Mouse (Mus musculus) liver, embryonic 16.5 days (tissue): Measurements from ENCODE around the gene Pbx1. TPM values are rescaled to one million over a fixed set of nuclear protein-coding genes. Genes with fewer than 3 reads are reported as not detected.

Source experiments
- ATAC-seq: fragments of 200-750 bp; cut with Nextera tagmentation; 2 replicates; pipeline ENCODE4 v1.8.0; 2017; ENCODE audit warnings: low read depth, mild to moderate bottlenecking, moderate number of reproducible peaks, moderate library complexity
- H3K27ac ChIP-seq: fragments of 300-500 bp; sonication (generic); 2 replicates; pipeline ENCODE4 v1.5.1; 2014; ENCODE audit warnings: mild to moderate bottlenecking, low read length
- H3K27me3 ChIP-seq: fragments of 300-500 bp; sonication (generic); 2 replicates; pipeline ENCODE4 v1.6.1; 2014; ENCODE audit warnings: low read depth, low read length, mixed read lengths; ENCODE audit not compliant: control insufficient read depth, insufficient read depth
- H3K36me3 ChIP-seq: fragments of 300-500 bp; sonication (generic); 2 replicates; pipeline ENCODE4 v1.6.1; 2014; ENCODE audit warnings: mild to moderate bottlenecking; ENCODE audit not compliant: control insufficient read depth, insufficient read depth
- H3K4me1 ChIP-seq: fragments of 300-500 bp; sonication (generic); 2 replicates; pipeline ENCODE4 v1.6.1; 2014; ENCODE audit warnings: low read depth, low read length, mixed read lengths; ENCODE audit not compliant: control insufficient read depth
- H3K4me2 ChIP-seq: fragments of 300-500 bp; sonication (generic); 2 replicates; pipeline ENCODE4 v1.6.1; 2014; ENCODE audit warnings: low read depth, low read length, mixed read lengths
- H3K4me3 ChIP-seq: fragments of 300-500 bp; sonication (generic); 2 replicates; pipeline ENCODE4 v1.5.1; 2014; ENCODE audit warnings: low read depth, mild to moderate bottlenecking, low read length
- H3K9ac ChIP-seq: fragments of 300-500 bp; sonication (generic); 2 replicates; pipeline ENCODE4 v1.6.1; 2014; ENCODE audit warnings: low read depth, low read length
- H3K9me3 ChIP-seq: fragments of 300-500 bp; sonication (generic); replicated peaks from 2 replicates; pipeline ENCODE4 v1.6.1; 2016; ENCODE audit warnings: low read length; ENCODE audit not compliant: control insufficient read depth
- WGBS: fragments of 180-500 bp; shearing (Covaris S2); extraction: QIAGEN DNeasy Blood & Tissue Kit; methylation state at CpG from one replicate; pipeline ENCODE4 v1.1.7; 2014; ENCODE audit not compliant: insufficient replicate concordance; 5-methylcytosine and 5-hydroxymethylcytosine counted together
- polyA plus RNA-seq: library from polyadenylated mRNA; unstranded; fragments of >200 nt; fragmentation: Nextera tagmentation; extraction: Ambion mirVana; gene quantifications from 2 replicates; pipeline ENCODE4 v1.2.1, GENCODE M21; 2015

Pbx1 gene
- polyA plus RNA-seq, 1 experiment from 2014 or later = 2.1 TPM

DNA sequence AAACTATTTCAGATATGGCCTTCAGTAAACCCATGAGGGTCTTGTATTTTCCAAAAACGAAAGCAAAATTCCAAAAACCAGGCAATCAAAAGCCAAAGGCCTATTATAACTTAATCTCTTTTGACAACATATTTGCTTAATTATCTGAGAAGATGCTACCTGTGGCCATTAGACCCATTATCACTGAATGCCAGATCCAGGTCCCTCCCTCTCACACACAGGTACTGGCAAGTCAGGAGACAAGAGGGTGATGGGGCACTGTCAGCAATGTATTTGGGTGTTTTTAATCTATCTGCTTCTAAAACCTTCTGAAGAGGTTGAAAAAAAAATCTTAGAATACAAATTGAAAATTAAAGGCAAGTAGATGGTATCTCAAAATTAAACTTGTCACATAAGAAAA, 138.4 kb downstream of the Pbx1 start:
- peak; percentile 58 for ATAC-seq
- Histone ChIP-seq H3K36me3 (no peaks in the 10 kb centered on the region), H3K9ac (no peak overlapping the region), H3K9me3 (no peaks in the 10 kb centered on the region), H3K4me2 (peak overlapping the region; percentile 10; the same call in 1 of the 2 replicates), H3K4me3 (no peak overlapping the region), H3K4me1 (peaks cover 39% of the 10 kb centered on the region), H3K27me3 (no peaks in the 10 kb centered on the region), H3K27ac (no peak overlapping the region)
- 59% methylated on average over 1 of the region's 1 CpGs for WGBS

DNA sequence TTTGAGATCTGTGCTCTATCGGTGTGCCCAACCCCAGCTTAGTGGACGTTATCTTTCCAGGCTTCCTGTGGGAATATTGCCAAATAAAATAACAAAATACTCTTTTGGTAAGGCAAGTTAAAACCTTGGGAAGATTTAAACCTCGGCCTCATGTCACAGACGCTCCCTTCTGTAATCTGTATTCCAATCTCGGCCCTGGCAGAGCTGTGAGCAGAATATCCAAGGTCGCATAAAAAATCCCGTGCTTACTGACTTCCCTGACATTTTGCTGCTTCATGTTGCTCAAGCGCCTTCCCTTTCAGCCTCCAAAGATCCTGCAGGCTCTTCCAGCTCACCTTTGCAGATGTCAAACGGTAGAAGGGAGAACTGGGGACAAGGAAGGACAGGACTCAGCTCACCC, 140.0 kb downstream of the Pbx1 start:
- Histone ChIP-seq H3K4me2 (no peak overlapping the region), H3K4me3 (no peak overlapping the region), H3K9me3 (no peaks in the 10 kb centered on the region), H3K4me1 (peaks cover 51% of the 10 kb centered on the region), H3K27ac (no peak overlapping the region), H3K36me3 (no peaks in the 10 kb centered on the region), H3K9ac (no peak overlapping the region), H3K27me3 (no peaks in the 10 kb centered on the region)
- no peak for ATAC-seq
- WGBS = 74% methylated on average over 9 of the region's 9 CpGs

DNA sequence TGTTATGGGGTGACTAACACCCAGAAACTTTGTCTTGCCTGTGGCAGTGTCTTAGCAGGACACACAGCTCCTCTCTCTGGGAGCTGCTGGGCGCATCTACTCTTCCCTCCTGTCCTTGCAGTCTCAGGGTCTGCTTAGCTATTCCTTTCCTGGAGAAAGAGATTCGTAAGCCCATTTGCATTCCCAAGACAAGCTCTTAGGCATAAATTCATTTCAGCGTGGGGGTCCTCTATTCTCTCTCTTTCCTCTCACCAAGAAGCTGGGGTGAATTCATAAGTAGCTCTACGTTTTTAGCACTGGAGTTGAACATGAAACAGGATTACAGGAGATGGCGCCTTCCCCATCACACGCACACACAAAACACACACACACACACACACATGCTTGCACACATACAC, 140.4 kb downstream of the Pbx1 start:
- Histone ChIP-seq H3K27ac (no peak overlapping the region), H3K9ac (no peak overlapping the region), H3K9me3 (no peaks in the 10 kb centered on the region), H3K4me2 (no peak overlapping the region), H3K4me3 (no peak overlapping the region), H3K27me3 (no peaks in the 10 kb centered on the region), H3K4me1 (peaks cover 56% of the 10 kb centered on the region), H3K36me3 (no peaks in the 10 kb centered on the region)
- 77% methylated on average over 6 of the region's 6 CpGs for WGBS
- ATAC-seq = no peak

DNA sequence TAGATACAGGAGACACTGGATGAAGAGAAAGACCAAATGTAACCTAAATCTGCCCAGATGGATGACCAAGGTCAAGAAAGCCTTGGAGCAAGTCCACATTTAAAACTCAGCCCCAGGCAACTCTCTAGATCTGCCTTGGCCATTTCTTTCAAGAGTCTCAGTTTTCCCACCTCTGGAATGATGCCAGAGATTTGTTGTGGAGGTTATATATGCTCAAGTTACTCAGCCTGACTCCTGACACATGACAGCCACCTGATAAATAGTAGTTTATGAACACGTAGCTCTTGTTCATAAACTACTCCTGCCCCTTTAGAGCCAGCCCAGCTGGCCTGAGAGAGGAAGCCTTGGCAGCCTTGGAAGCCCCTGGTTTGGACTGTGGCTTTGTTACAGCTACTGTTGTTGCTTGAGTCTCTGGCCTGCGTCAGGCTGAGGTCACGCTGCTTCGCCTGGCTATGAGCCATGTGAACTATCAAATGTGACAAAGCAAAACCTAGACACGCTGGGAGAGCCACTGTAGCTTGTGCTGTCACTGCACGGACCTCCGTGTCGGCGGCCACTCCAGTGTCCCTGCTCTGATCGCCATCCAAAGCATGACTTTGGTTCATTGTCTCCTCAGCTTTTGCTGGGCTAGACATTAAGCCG, 140.9 kb downstream of the Pbx1 start:
- no peaks in the 10 kb centered on the region for H3K36me3 ChIP-seq
- H3K4me1 ChIP-seq = peaks cover 60% of the 10 kb centered on the region
- no peak overlapping the region for H3K4me3 ChIP-seq
- H3K27ac ChIP-seq = peak overlapping the region; percentile 56; the same call in 1 of the 2 replicates
- H3K4me2 ChIP-seq = no peak overlapping the region
- no peak overlapping the region for H3K9ac ChIP-seq
- WGBS = 72% methylated on average over 11 of the region's 11 CpGs
- no peaks in the 10 kb centered on the region for H3K9me3 ChIP-seq
- no peaks in the 10 kb centered on the region for H3K27me3 ChIP-seq
- ATAC-seq = no peak

DNA sequence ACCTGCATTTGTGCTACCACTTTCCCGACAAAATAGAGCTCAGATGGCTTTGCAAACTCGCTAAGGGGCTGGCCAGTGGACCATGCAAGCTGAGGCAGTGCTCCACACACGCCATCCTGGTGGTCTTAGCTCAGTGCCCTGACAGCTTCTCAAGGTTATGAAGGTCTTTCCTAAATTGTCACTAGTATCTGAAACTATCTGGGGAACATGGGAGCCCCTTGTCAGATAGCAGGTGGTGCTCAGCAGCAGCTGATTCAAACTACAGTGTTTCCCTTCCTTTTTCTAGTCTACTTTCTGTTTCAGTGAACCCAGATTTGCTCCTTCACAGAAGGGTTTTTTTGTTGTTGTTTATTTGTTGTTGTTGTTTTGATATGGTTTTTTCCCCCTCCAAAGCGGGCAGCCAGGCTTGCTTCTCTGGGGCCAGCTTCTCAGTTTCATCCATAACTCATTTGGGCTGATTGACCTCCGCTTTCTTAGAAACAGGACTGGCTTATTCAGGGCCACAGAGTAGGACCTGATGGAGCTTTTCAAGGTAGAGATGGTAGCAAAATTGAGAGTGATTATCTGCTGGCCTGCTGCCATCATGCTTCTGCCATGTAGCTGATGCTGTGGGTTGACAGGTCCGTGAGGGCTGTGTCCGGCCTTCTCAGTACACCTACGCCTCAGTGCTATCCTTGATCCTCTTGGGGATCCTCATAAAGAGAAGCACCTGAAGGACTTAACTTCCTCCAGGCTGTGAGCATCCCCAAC, 141.7 kb downstream of the Pbx1 start:
- Histone ChIP-seq H3K4me1 (peaks cover 63% of the 10 kb centered on the region), H3K4me2 (no peak overlapping the region), H3K27ac (peak overlapping the region; percentile 56; the same call in 1 of the 2 replicates), H3K9ac (no peak overlapping the region), H3K36me3 (no peaks in the 10 kb centered on the region), H3K9me3 (no peaks in the 10 kb centered on the region), H3K4me3 (no peak overlapping the region), H3K27me3 (no peaks in the 10 kb centered on the region)
- WGBS = 75% methylated on average over 8 of the region's 8 CpGs
- no peak for ATAC-seq

DNA sequence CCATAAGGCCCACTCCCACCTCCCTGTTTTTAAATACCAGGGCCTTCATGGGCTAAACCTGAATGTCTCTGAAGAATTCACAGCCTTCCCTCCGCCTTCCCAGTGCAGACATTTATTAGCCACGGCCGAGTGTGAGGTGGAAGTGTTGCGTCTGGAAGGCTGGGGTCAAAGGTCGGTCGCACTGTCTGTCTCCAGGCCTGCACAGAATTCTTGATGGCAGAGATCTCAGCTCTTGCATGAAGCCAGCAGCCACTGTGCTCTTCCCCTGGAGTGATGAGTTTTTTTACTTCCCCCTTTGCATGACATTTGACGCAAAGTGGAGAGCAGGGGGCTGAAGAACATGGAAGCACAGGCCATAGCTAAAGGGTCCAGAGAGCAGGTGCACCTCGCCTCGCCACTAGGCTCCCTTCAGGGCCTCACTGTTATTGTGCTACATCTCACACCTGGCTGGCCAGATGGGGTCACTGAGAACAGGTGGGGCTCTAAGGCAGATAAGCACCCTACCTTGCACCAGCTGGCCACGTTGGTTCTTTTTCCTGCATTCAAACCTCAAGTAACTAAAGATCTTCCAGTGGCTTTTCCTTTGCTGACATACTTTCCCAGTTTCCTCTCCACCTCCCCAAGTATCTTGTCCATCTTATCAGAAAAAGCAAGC, 143.1 kb downstream of the Pbx1 start:
- Histone ChIP-seq H3K27me3 (no peaks in the 10 kb centered on the region), H3K4me1 (peaks cover 62% of the 10 kb centered on the region), H3K4me2 (peak overlapping the region; percentile 60), H3K27ac (peak overlapping the region; percentile 91), H3K4me3 (peak overlapping the region; percentile 29), H3K36me3 (no peaks in the 10 kb centered on the region), H3K9me3 (no peaks in the 10 kb centered on the region), H3K9ac (peak overlapping the region; percentile 48)
- ATAC-seq = no peak
- WGBS = 34% methylated on average over 10 of the region's 10 CpGs

DNA sequence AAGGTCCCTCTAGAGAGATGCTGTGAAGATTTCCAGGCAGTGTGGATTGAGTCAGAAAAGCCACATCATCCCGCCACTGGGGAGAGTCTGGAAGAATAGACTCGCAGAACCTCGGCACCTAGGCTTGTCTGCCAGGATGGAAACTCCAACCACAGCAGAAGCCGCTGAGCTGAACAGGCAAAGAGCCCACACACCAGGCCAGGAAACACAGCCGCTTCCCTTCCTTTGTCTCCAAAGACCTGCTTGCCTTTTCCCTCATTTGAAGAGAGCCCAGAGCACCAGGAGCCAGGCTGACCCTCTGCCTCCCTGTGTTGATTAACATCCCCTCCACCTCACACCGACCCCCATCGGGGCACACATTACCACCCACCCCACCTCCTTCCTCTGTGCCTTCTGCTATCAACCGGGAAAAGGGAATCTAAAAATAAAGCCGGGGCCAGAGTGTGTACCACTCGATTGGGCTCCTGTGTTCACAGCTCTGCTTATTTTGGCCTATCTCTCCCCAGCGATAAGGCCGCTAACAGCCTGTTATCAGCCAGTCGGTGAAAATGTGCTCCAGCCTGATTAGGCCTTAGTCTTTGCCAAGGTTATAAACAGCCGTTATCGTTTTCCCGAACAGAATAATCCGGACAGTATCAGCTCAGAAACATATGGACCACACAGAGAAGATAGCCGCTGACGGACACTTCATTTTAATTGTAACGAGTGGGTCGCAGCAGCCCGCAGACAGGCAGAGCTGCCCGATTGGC, 144.1 kb downstream of the Pbx1 start:
- H3K9me3 ChIP-seq = no peaks in the 10 kb centered on the region
- ATAC-seq = peak; percentile 94
- H3K4me3 ChIP-seq = peak overlapping the region; percentile 36
- 9% methylated on average over 23 of the region's 23 CpGs for WGBS
- H3K9ac ChIP-seq = peak overlapping the region; percentile 53
- H3K36me3 ChIP-seq = no peaks in the 10 kb centered on the region
- peaks cover 56% of the 10 kb centered on the region for H3K4me1 ChIP-seq
- H3K27me3 ChIP-seq = no peaks in the 10 kb centered on the region
- H3K4me2 ChIP-seq = peak overlapping the region; percentile 60
- H3K27ac ChIP-seq = peak overlapping the region; percentile 91

DNA sequence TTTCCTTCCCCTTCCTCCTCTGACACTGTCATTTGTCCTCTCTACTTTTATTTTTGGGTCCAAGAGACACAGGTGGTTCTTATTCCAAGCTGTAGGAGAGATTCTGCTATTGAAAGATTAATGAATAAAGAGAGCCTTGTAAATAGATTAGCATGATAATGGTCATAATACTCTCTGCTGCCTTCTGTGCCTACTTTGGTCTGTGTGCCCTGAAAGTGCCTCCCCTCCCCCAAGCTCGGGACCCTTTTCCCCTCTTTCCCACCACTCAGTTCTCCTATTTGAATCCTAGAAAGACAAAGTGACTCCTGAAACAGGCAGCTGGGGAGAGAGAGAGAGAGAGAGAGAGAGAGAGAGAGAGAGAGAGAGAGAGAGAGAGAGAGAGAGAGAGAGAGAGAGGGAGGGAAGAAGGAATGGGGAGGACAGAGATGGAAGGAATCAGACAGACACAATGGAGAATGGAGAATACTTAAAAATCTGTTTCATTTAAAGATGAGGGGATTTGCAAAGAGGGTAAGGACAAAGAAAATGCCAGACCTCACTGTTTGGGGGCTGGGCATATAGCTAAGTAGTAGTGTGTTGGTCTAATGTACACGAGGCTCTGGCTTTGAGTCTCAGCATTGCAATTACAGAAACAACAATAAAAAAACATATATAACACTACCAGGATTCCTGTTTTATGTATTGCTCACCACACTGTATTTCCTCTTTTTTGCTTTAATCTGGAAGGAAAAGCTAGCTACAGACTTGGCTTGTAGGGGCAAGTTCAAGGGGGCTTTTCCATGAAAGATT, 145.0 kb downstream of the Pbx1 start:
- 20% methylated on average over 2 of the region's 2 CpGs for WGBS
- H3K9ac ChIP-seq = peak overlapping the region; percentile 53
- peak overlapping the region; percentile 91 for H3K27ac ChIP-seq
- no peak for ATAC-seq
- peak overlapping the region; percentile 60 for H3K4me2 ChIP-seq
- no peaks in the 10 kb centered on the region for H3K9me3 ChIP-seq
- H3K4me3 ChIP-seq = no peak overlapping the region
- peaks cover 50% of the 10 kb centered on the region for H3K4me1 ChIP-seq
- H3K36me3 ChIP-seq = no peaks in the 10 kb centered on the region
- H3K27me3 ChIP-seq = no peaks in the 10 kb centered on the region
